ENCODE assay signal across 19 mouse cellular contexts in the genomic region with DNA sequence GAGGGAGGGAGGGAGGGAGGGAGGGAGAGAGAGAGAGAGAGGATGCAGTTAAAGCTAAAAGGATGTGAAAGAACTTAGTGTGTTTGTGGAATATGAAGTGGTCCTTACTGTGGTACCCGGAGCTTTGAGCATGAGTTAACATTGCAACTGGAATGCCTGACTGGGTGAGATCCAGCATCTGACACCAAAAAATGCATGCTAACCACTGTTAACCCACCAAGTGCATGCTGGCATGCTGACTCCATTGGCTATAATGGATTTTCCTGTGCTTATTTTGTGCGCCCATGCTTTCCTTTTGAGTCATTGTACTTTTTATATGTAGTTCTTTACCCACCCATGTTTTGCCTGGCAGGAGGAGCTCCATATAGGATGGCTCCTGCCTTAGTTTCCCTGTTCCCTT.
"Had no signal": no experiment of that assay in that cellular context is flagged by ENCODE, and none has a peak within 500 bp of the region (broad histone marks: within the 10 kb centered on the region; RNA-seq: fewer than 3 reads in every experiment).

No protein-coding gene starts in this region.

- H3K9ac ChIP-seq: lung, embryonic 14.5 days; midbrain, embryonic 12.5 days; neural tube, embryonic 13.5 days; neural tube, embryonic 15.5 days had no signal

- H3K4me2 ChIP-seq: lung, embryonic 14.5 days; midbrain, embryonic 12.5 days; neural tube, embryonic 13.5 days; neural tube, embryonic 15.5 days had no signal

- H3K36me3 ChIP-seq: midbrain, embryonic 10.5 days; midbrain, embryonic 12.5 days; neural tube, embryonic 13.5 days; neural tube, embryonic 15.5 days had no signal

- H3K9me3 ChIP-seq: midbrain, embryonic 10.5 days; midbrain, embryonic 12.5 days; neural tube, embryonic 13.5 days; neural tube, embryonic 15.5 days had no signal

- ATAC-seq: midbrain, embryonic 16.5 days had no signal

- H3K4me1 ChIP-seq: midbrain, embryonic 12.5 days; neural tube, embryonic 13.5 days had no signal

- DNase-seq: lung, adult 18-20 months; lung, embryonic 14.5 days; lung, postnatal 10 days; lung, postnatal 4 days; midbrain, embryonic 14.5 days; retina, postnatal 1 day; right cerebral cortex, adult 18-20 months; right cerebral cortex, postnatal 25 days; right cerebral cortex, postnatal 4 days; spleen, adult 18-20 months; thymus, adult 18-20 months; thymus, postnatal 14 days; thymus, postnatal 36 days had no signal

- H3K27me3 ChIP-seq: midbrain, embryonic 12.5 days; neural tube, embryonic 13.5 days; neural tube, embryonic 15.5 days had no signal

- H3K4me3 ChIP-seq: midbrain, embryonic 10.5 days; midbrain, embryonic 12.5 days; myocyte; neural tube, embryonic 13.5 days; neural tube, embryonic 15.5 days had no signal

- H3K27ac ChIP-seq: midbrain, embryonic 10.5 days; midbrain, embryonic 12.5 days; neural tube, embryonic 13.5 days; neural tube, embryonic 15.5 days had no signal
